Mouse (Mus musculus) liver, adult 2 months (tissue): Measurements from ENCODE around the gene Gm20479.

Experiments used
- CTCF ChIP-seq: fragments of 200-500 bp; IDR thresholded peaks from 2 replicates; pipeline ENCODE4 v1.5.1; 2011; ENCODE audit warnings: low read depth, low read length, control low read depth
- POLR2A ChIP-seq: fragments of 200-500 bp; IDR thresholded peaks from 2 replicates; pipeline ENCODE4 v1.6.1; 2011; ENCODE audit warnings: low read length, control low read depth; ENCODE audit not compliant: insufficient read depth; ENCODE audit errors: extremely low read depth

DNA sequence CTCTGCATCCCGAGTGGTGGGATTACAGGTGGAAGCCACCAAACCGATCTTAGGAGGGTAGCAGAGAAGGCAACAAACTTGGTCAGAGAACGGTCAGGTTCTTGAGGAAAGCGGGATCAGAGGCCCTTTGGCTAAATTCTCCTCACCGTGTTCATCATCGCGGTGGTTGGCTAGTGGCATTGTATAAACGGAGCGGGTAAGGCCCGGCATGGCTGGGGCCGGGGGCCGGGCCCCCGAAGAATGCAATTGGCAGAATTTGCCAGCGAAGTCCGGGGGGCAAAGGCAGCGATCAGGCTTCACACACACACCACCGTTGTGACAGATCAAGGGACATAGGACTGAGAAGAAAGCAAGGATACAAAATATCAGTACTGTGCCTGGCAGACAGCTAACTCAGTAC lies 27.2 kb downstream of the Gm20479 start:
- TF ChIP-seq CTCF (no peak), POLR2A (no peak)
